Mouse (Mus musculus) liver, adult 2 months (tissue): ENCODE measurements around the gene Ephx1. TPM values are rescaled to one million over a fixed set of nuclear protein-coding genes. Genes with fewer than 3 reads are reported as not detected.

ENCODE experiments used
- DNase-seq: peaks from one replicate; pipeline ENCODE4 v3.0.0-alpha.2; 2011; ENCODE audit warnings: low read depth, low spot score; ENCODE audit errors: extremely low read depth
- H3K27ac ChIP-seq: fragments of 200-500 bp; replicated peaks from 2 replicates; pipeline ENCODE4 v1.5.1; 2012; ENCODE audit warnings: low read depth, mild to moderate bottlenecking, control low read depth, inconsistent platforms, low read length; ENCODE audit not compliant: insufficient read depth
- H3K27me3 ChIP-seq: fragments of 200-500 bp; 2 replicates; pipeline ENCODE4 v1.6.1; 2012; ENCODE audit warnings: mild to moderate bottlenecking, moderate library complexity, low read length, inconsistent platforms; ENCODE audit not compliant: control insufficient read depth, insufficient read depth
- H3K36me3 ChIP-seq: fragments of 200-500 bp; 2 replicates; pipeline ENCODE4 v1.6.1; 2012; ENCODE audit warnings: low read length, inconsistent platforms; ENCODE audit not compliant: control insufficient read depth, insufficient read depth
- H3K4me1 ChIP-seq: fragments of 200-500 bp; 2 replicates; pipeline ENCODE4 v1.6.1; 2011; ENCODE audit warnings: low read length; ENCODE audit not compliant: control insufficient read depth, insufficient read depth
- H3K4me3 ChIP-seq: fragments of 200-500 bp; 2 replicates; pipeline ENCODE4 v1.5.1; 2011; ENCODE audit warnings: low read depth, mild to moderate bottlenecking, control low read depth, low read length, moderate library complexity; ENCODE audit not compliant: insufficient read depth
- H3K79me2 ChIP-seq: fragments of 200-500 bp; 2 replicates; pipeline ENCODE4 v1.6.1; 2012; ENCODE audit warnings: inconsistent platforms, mild to moderate bottlenecking, low read length, moderate library complexity; ENCODE audit not compliant: control insufficient read depth, insufficient read depth
- H3K9ac ChIP-seq: fragments of 200-500 bp; 2 replicates; pipeline ENCODE4 v1.6.1; 2012; ENCODE audit warnings: low read depth, mild to moderate bottlenecking, control low read depth, inconsistent platforms, low read length
- CTCF ChIP-seq: fragments of 200-500 bp; IDR thresholded peaks from 2 replicates; pipeline ENCODE4 v1.5.1; 2011; ENCODE audit warnings: low read depth, low read length, control low read depth
- POLR2A ChIP-seq: fragments of 200-500 bp; IDR thresholded peaks from 2 replicates; pipeline ENCODE4 v1.6.1; 2011; ENCODE audit warnings: low read length, control low read depth; ENCODE audit not compliant: insufficient read depth; ENCODE audit errors: extremely low read depth
- WGBS: fragments of 180-500 bp; shearing (Covaris S2); methylation state at CpG from one replicate; pipeline ENCODE4 v1.1.7; 2018; 5-methylcytosine and 5-hydroxymethylcytosine counted together
- polyA plus RNA-seq: library from polyadenylated mRNA; depleted of rRNA; stranded (reverse); fragments of >200 nt; gene quantifications from 2 replicates; pipeline ENCODE4 v1.2.3, GENCODE M21; 2012
- total RNA-seq: library from RNA; depleted of rRNA; stranded (reverse); fragments of >200 nt; gene quantifications from 2 replicates; pipeline ENCODE4 v1.2.3, GENCODE M21; 2014

Gene Ephx1
- total and polyA plus RNA-seq, 2 experiments, result 220 to 287 TPM

GRCm38 (mm10) chr1:181010171-181010932 is 10.4 kb downstream of the Ephx1 start:
- WGBS, result 41% methylated on average over 4 of the region's 4 CpGs
- TF ChIP-seq CTCF (no peak), POLR2A (no peak)
- Histone ChIP-seq H3K27ac (peak overlapping the region; percentile 67), H3K36me3 (peaks cover 9% of the 10 kb centered on the region; the same call in 1 of the 2 replicates), H3K4me1 (peaks cover 65% of the 10 kb centered on the region), H3K27me3 (no peaks in the 10 kb centered on the region), H3K4me3 (no peak overlapping the region), H3K9ac (peak overlapping the region; percentile 19), H3K79me2 (peaks cover 8% of the 10 kb centered on the region; the same call in 1 of the 2 replicates)
- peak; percentile 55 for DNase-seq

- H3K27ac ChIP-seq, result peak overlapping the region; percentile 67
- WGBS, result 11% methylated on average over 3 of the region's 3 CpGs
Measured at GRCm38 (mm10) chr1:181009754-181010153, 10.9 kb downstream of the Ephx1 start.

GRCm38 (mm10) chr1:181009011-181009590 is 11.6 kb downstream of the Ephx1 start:
- WGBS, result 69% methylated on average over 4 of the region's 4 CpGs
- peak overlapping the region; percentile 41; the same call in 1 of the 2 replicates for H3K9ac ChIP-seq
- H3K79me2 ChIP-seq, result peaks cover 14% of the 10 kb centered on the region; the same call in 1 of the 2 replicates
- no peak for DNase-seq
- H3K27me3 ChIP-seq, result no peaks in the 10 kb centered on the region
- no peak for TF ChIP-seq CTCF
- TF ChIP-seq POLR2A, result no peak
- H3K27ac ChIP-seq, result peak overlapping the region; percentile 84
- no peak overlapping the region for H3K4me3 ChIP-seq
- peaks cover 9% of the 10 kb centered on the region; the same call in 1 of the 2 replicates for H3K36me3 ChIP-seq
- peaks cover 63% of the 10 kb centered on the region for H3K4me1 ChIP-seq

More at GRCm38 (mm10) chr1:181009754-181010153, 10.9 kb downstream of the Ephx1 start:
- H3K9ac ChIP-seq, result peak overlapping the region; percentile 19
- H3K36me3 ChIP-seq, result peaks cover 9% of the 10 kb centered on the region; the same call in 1 of the 2 replicates
- no peak overlapping the region for H3K4me3 ChIP-seq
- no peak for TF ChIP-seq POLR2A
- TF ChIP-seq CTCF, result peak; percentile 50; the same call in 1 of the 2 replicates
- H3K4me1 ChIP-seq, result peaks cover 65% of the 10 kb centered on the region
- peaks cover 8% of the 10 kb centered on the region; the same call in 1 of the 2 replicates for H3K79me2 ChIP-seq
- no peaks in the 10 kb centered on the region for H3K27me3 ChIP-seq
- peak; percentile 100 for DNase-seq

GRCm38 (mm10) chr1:181008266-181008665 is 12.4 kb downstream of the Ephx1 start:
- WGBS, result 86% methylated on average over 2 of the region's 2 CpGs
- Histone ChIP-seq H3K36me3 (peaks cover 7% of the 10 kb centered on the region; the same call in 1 of the 2 replicates), H3K79me2 (peaks cover 15% of the 10 kb centered on the region; the same call in 1 of the 2 replicates), H3K4me1 (peaks cover 62% of the 10 kb centered on the region), H3K27ac (no peak overlapping the region), H3K9ac (no peak overlapping the region), H3K27me3 (no peaks in the 10 kb centered on the region), H3K4me3 (no peak overlapping the region)
- TF ChIP-seq POLR2A (no peak), CTCF (no peak)
- DNase-seq, result peak; percentile 68

- no peak overlapping the region for H3K4me3 ChIP-seq
- peaks cover 59% of the 10 kb centered on the region for H3K4me1 ChIP-seq
- H3K36me3 ChIP-seq, result peaks cover 3% of the 10 kb centered on the region; the same call in 1 of the 2 replicates
- no peak overlapping the region for H3K9ac ChIP-seq
- H3K27ac ChIP-seq, result peak overlapping the region; percentile 37
- TF ChIP-seq CTCF, result no peak
- no peak for TF ChIP-seq POLR2A
- DNase-seq, result no peak
- H3K27me3 ChIP-seq, result no peaks in the 10 kb centered on the region
- H3K79me2 ChIP-seq, result peaks cover 15% of the 10 kb centered on the region; the same call in 1 of the 2 replicates
- WGBS, result 93% methylated on average over 6 of the region's 6 CpGs
Measured at GRCm38 (mm10) chr1:181007831-181008230, 12.9 kb downstream of the Ephx1 start.
